Mouse (Mus musculus) heart, postnatal 4 days (tissue): ENCODE measurements at regions not wholly inside any gene's neighbourhood (a gene's known extent, or its start where the extent isn't known, plus 50 kb on each side); places are given as distances from the start of the nearest gene placed in this dataset.
"Not testable (repeated sequence)": the region's sequence is repeated elsewhere in the genome, so short reads cannot be mapped to it uniquely, and the experiment has no call there.

Source experiments
- DNase-seq: peaks from one replicate; pipeline ENCODE4 v3.0.0; 2021

GRCm38 (mm10) chr7:73827549-73827948 is 87.4 kb downstream of the Fam174b start:
- DNase-seq = no peak

GRCm38 (mm10) chr7:73830581-73830980 is 90.5 kb downstream of the Fam174b start:
- DNase-seq = no peak

- peak; percentile 58 for DNase-seq
Observed at GRCm38 (mm10) chr7:73840381-73840780, 100.3 kb downstream of the Fam174b start.

GRCm38 (mm10) chr7:73852184-73852583 is 112.1 kb downstream of the Fam174b start:
- no peak for DNase-seq

- DNase-seq = not testable (repeated sequence)
Observed at GRCm38 (mm10) chr7:73853296-73853950, 113.3 kb downstream of the Fam174b start.

- DNase-seq = peak; percentile 63
Observed at GRCm38 (mm10) chr7:73855489-73855888, 115.4 kb downstream of the Fam174b start.

GRCm38 (mm10) chr7:73856908-73857307 is 116.8 kb downstream of the Fam174b start:
- DNase-seq = no peak

GRCm38 (mm10) chr7:73865086-73865485 is 125.0 kb downstream of the Fam174b start:
- no peak for DNase-seq

- no peak for DNase-seq
Observed at GRCm38 (mm10) chr7:73872181-73872580, 132.1 kb downstream of the Fam174b start.

- no peak for DNase-seq
Observed at GRCm38 (mm10) chr7:73881252-73882042, 132.0 kb downstream of the St8sia2 start.

- DNase-seq = no peak
Observed at GRCm38 (mm10) chr7:73886152-73886551, 127.3 kb downstream of the St8sia2 start.
